Mouse (Mus musculus): ENCODE data around the gene Pmpcb. TPM values are rescaled to one million over a fixed set of nuclear protein-coding genes. Genes with fewer than 3 reads are reported as not detected.

The Pmpcb gene
- polyA plus RNA-seq (2014; fragmentation: Illumina TruSeq; extraction: RNeasy Lipid Tissue Mini Kit (QIAGEN cat#74804); ENCODE audit: low read depth, low replicate concordance) = 229 TPM

DNA sequence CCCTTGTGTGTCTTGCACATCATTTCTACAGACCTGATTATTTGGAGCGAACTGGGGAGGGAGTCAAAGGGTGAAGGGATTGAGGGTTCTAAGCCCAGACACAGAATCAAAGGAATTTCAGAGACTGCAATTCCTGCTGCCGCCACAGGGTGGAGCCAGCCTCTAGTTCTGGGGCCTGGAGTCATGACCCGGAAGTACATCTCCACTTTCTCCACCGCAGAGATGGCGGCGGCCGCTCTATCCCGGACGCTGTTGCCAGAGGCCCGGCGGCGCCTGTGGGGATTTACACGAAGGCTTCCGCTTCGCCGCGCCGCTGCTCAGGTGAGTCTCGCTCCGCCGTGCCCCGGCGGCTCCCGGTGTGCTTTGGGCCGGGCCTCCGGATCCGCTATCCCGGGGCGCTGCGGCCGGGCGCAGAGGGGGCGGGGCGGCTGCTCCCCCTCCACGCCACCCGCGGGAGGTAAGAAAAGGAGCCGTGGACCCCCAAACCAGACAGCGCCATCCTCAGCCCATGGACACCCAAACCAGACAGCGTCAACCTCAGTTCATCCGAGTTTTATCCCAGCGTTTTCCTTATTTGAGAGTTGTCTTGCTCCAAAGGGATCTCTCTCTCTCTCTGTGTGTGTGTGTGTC, at the start of gene Pmpcb:
TSS of gene Pmpcb (plus strand) at position 186 of the 630 bp plus-strand sequence.

DNA sequence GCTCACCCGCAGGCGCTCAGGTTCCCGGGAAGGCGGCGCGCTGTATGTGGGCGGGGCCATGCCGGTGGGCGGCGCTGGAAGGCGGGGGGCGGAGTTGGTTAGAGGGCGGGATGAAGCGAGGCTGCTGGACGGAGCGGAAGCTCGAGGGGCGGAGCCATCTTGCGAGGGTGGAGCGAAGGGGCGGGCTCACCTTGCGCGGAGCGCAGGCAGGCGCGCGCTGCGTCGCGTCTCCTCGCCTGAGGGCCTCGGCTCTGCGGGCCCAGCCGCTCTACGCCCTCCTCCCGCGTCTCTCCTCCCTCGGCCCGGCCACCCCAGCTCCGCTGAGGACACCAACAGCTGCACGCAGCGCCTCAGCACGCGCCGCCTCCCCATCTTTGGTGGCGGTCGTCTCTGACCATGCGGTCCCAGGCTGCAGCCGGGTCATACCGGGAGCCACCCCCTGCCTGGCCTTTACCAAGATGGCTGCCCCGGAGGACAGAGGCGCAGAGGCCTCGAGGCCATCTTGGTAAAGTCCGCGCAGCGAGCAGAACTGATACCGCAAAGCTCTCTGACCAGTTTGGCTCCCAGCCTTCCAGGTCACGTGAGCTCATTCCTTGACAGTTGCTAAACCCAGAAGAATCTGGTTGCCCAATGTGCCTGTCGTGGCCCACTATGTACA, 35.5 kb upstream of the Pmpcb start, which contains the start of gene Napepld:
TSS of gene Napepld (minus strand) at position 46 of the 658 bp plus-strand sequence.

DNA sequence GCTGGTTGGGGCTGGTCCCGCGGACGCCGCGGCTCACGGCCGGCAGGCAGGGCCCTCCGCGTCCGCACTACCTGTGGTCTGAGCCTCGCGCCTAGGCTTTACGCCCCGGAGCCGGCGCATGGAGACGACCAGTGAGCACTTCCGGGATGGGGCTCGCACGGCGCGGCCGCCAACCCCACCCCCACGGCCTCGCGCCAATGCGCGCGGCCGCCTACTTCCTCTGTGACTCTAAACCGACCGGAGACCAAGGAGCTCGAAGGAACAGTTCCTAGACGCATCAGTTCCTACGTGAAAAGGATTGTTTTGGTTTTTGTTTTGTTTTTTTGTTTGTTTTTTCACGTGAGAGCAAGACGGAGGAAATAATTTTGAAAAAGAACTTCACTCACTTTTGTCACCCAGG, 48.1 kb downstream of the Pmpcb start, which contains the start of the genes Dnajc2 and Psmc2:
TSS of gene Dnajc2 (minus strand) at position 199 of the 400 bp plus-strand sequence.
TSS of gene Psmc2 (plus strand) at position 231 of the 400 bp plus-strand sequence.

Other genes with a start within 250 kb of the Pmpcb start
- gene Lrrc17, start 193.6 kb upstream of the Pmpcb start, polyA plus RNA-seq (2014; fragmentation: Illumina TruSeq; extraction: RNeasy Lipid Tissue Mini Kit (QIAGEN cat#74804); ENCODE audit: low read depth, low replicate concordance) = 4.5 TPM
- gene Fbxl13, start 91.5 kb upstream of the Pmpcb start, polyA plus RNA-seq (2014; fragmentation: Illumina TruSeq; extraction: RNeasy Lipid Tissue Mini Kit (QIAGEN cat#74804); ENCODE audit: low read depth, low replicate concordance) = not detected
- 9.1 TPM for gene Armc10, start 91.3 kb upstream of the Pmpcb start, polyA plus RNA-seq (2014; fragmentation: Illumina TruSeq; extraction: RNeasy Lipid Tissue Mini Kit (QIAGEN cat#74804); ENCODE audit: low read depth, low replicate concordance)
- gene Napepld, start 35.7 kb upstream of the Pmpcb start, polyA plus RNA-seq (2014; fragmentation: Illumina TruSeq; extraction: RNeasy Lipid Tissue Mini Kit (QIAGEN cat#74804); ENCODE audit: low read depth, low replicate concordance) = 4.1 TPM
- gene Dnajc2, start 48.1 kb downstream of the Pmpcb start, polyA plus RNA-seq (2014; fragmentation: Illumina TruSeq; extraction: RNeasy Lipid Tissue Mini Kit (QIAGEN cat#74804); ENCODE audit: low read depth, low replicate concordance) = 31.6 TPM
- gene Psmc2, start 48.1 kb downstream of the Pmpcb start, polyA plus RNA-seq (2014; fragmentation: Illumina TruSeq; extraction: RNeasy Lipid Tissue Mini Kit (QIAGEN cat#74804); ENCODE audit: low read depth, low replicate concordance) = 118 TPM
- not detected for gene Slc26a5, start 128.5 kb downstream of the Pmpcb start, polyA plus RNA-seq (2014; fragmentation: Illumina TruSeq; extraction: RNeasy Lipid Tissue Mini Kit (QIAGEN cat#74804); ENCODE audit: low read depth, low replicate concordance)

All from heart, adult 10 weeks (tissue).